Mouse (Mus musculus): Measurements from ENCODE around the gene Ankrd63. TPM values are rescaled to one million over a fixed set of nuclear protein-coding genes. Genes with fewer than 3 reads are reported as not detected.
"Not testable (repeated sequence)": the region's sequence is repeated elsewhere in the genome, so short reads cannot be mapped to it uniquely, and the experiment has no call there.

The Ankrd63 gene
- total and polyA plus RNA-seq, 2 experiments from 2014 or later = 0.62 to 1.1 TPM

DNA sequence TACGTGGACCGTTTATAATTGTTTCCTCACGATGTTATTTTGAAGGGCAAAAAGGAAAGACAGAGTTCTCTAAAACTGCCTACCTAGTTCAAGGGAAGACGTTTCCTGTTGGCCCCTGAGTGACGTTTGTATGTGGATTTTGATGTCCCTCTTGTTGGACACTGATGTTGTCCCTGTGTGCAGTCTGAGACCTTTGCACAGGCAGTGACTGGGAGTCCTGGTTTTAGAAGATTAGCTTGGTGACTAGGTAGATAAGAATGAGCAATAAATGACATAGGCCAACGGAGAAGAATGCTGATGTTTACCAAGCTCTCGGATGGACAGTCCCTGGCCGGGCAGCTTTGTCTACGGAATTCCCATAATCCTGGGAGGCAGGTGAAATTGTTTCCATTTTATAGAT is 41.9 kb downstream of the Ankrd63 start:
- no peak for DNase-seq
- Histone ChIP-seq H3K36me3 (ENCODE audit: insufficient read depth) (no peaks in the 10 kb centered on the region), H3K4me2 (ENCODE audit: low read depth) (no peak overlapping the region), H3K4me1 (ENCODE audit: insufficient read depth) (peaks cover 26% of the 10 kb centered on the region), H3K27ac (ENCODE audit: low read depth, low read length) (no peak overlapping the region), H3K9ac (no peak overlapping the region), H3K9me3 (ENCODE audit: low read length) (no peaks in the 10 kb centered on the region), H3K4me3 (ENCODE audit: low read depth, low read length) (no peak overlapping the region), H3K27me3 (ENCODE audit: insufficient read depth, low read length) (no peaks in the 10 kb centered on the region)
- ATAC-seq = no peak
- 80% methylated on average over 9 of the region's 9 CpGs for WGBS
- TF ChIP-seq CTCF (IDR thresholded peaks at IDR 0.05; ENCODE audit: low read depth) = no peak

DNA sequence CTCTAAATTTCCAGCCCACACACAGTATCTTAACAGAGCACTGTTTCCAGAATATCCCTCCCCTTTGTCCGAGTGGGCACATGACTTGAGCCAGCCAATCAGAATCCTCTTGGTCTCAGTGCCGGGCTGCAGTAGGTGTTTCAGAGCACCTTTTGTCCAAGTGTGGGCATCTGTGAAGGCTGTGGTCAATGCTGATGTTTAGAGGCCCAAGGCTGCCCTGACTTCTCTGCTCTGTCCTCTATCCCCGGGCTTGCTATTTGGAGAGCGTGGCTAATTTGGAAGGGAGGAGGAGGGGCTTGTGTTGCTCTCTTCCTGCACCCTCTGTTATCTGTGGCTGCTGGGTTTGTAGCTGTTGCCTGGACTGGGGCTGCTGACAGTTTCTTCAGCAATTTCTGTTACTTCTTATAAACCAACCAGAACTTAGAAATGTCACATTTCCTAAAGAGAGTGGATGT is 43.7 kb downstream of the Ankrd63 start:
- H3K36me3 ChIP-seq (ENCODE audit: insufficient read depth) = no peaks in the 10 kb centered on the region
- WGBS = 2% methylated on average over 4 of the region's 4 CpGs
- no peaks in the 10 kb centered on the region for H3K9me3 ChIP-seq (ENCODE audit: low read length)
- peak; percentile 75 for DNase-seq
- peak overlapping the region; percentile 45; the same call in 1 of the 2 replicates for H3K27ac ChIP-seq (ENCODE audit: low read depth, low read length)
- H3K27me3 ChIP-seq (ENCODE audit: insufficient read depth, low read length) = no peaks in the 10 kb centered on the region
- H3K4me3 ChIP-seq (ENCODE audit: low read depth, low read length) = peak overlapping the region; percentile 38
- peak overlapping the region; percentile 61 for H3K4me2 ChIP-seq (ENCODE audit: low read depth)
- ATAC-seq = peak; percentile 59
- TF ChIP-seq CTCF (IDR thresholded peaks at IDR 0.05; ENCODE audit: low read depth) = no peak
- peaks cover 20% of the 10 kb centered on the region for H3K4me1 ChIP-seq (ENCODE audit: insufficient read depth)
- peak overlapping the region; percentile 48 for H3K9ac ChIP-seq

DNA sequence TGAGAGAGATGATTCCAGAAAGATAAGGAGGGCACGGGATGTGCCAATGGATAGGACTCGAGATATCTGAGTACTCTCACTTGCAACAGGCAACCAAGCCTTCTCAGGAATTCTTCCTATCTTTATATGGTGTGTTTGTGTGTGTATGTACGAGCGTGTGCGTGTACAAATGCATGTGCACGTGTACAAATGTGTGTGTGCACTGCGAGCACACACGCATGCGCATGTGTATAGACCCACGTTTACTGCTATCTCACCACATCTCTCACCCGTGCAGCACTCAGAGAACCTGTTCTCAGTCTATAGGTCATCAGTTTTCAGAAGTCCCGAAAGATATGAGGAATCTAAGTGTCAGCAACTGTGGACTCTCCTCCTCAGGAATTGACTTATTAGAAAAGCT is 44.3 kb downstream of the Ankrd63 start:
- Histone ChIP-seq H3K9me3 (ENCODE audit: low read length) (no peaks in the 10 kb centered on the region), H3K4me3 (ENCODE audit: low read depth, low read length) (peak overlapping the region; percentile 38; the same call in 1 of the 2 replicates), H3K27me3 (ENCODE audit: insufficient read depth, low read length) (no peaks in the 10 kb centered on the region), H3K4me1 (ENCODE audit: insufficient read depth) (peaks cover 18% of the 10 kb centered on the region), H3K27ac (ENCODE audit: low read depth, low read length) (no peak overlapping the region), H3K4me2 (ENCODE audit: low read depth) (peak overlapping the region; percentile 61), H3K9ac (no peak overlapping the region; the same call in 1 of the 2 replicates), H3K36me3 (ENCODE audit: insufficient read depth) (no peaks in the 10 kb centered on the region)
- WGBS = 87% methylated on average over 12 of the region's 12 CpGs
- DNase-seq (no peak), ATAC-seq (no peak)
- no peak for TF ChIP-seq CTCF (IDR thresholded peaks at IDR 0.05; ENCODE audit: low read depth)

DNA sequence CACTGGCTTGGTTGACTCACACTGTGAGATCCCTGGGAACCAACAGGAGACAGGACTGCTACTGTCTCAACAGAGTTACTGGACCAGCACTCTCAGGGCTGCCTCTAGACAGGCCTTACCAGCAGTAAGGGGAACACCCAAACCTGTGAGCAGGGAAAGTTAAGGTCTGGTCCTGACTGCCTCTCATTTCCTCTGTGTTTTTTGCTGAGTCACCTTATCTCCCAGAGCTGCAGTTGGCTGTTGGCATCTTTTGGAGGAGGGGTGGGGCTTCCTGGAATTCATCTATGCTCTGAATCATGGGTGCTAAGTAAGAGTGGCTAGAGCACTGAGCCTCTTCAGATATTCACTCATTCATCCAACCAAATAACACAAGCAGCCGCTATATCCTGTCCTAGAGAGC is 44.7 kb downstream of the Ankrd63 start:
- WGBS = 69% methylated on average over 1 of the region's 1 CpGs
- Histone ChIP-seq H3K4me2 (ENCODE audit: low read depth) (no peak overlapping the region), H3K27ac (ENCODE audit: low read depth, low read length) (no peak overlapping the region), H3K27me3 (ENCODE audit: insufficient read depth, low read length) (no peaks in the 10 kb centered on the region), H3K4me1 (ENCODE audit: insufficient read depth) (peaks cover 15% of the 10 kb centered on the region), H3K4me3 (ENCODE audit: low read depth, low read length) (no peak overlapping the region), H3K36me3 (ENCODE audit: insufficient read depth) (no peaks in the 10 kb centered on the region), H3K9ac (no peak overlapping the region), H3K9me3 (ENCODE audit: low read length) (no peaks in the 10 kb centered on the region)
- ATAC-seq = no peak
- no peak for TF ChIP-seq CTCF (IDR thresholded peaks at IDR 0.05; ENCODE audit: low read depth)
- peak; percentile 48 for DNase-seq

DNA sequence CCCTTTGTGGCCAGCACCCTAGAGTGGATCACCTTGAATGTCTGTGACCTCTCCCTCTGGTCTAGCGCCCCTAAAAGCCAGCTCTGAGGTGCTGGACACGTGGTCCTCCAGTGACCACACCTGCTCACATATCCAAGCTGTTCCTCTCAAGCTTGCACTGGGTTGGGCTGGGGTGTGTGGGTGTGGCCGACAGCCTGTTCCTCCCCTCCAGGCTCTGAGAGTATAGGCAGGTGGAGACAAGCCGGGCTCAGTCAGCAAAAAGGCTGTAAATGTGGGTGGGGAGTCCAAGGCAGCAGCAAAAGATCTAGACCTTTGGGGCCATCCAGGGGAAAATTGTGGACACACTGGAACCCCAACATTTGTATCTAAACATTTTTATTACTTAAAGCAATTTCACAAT is 45.3 kb downstream of the Ankrd63 start:
- H3K27ac ChIP-seq (ENCODE audit: low read depth, low read length) = no peak overlapping the region
- H3K27me3 ChIP-seq (ENCODE audit: insufficient read depth, low read length) = no peaks in the 10 kb centered on the region
- no peak for ATAC-seq
- H3K9ac ChIP-seq = no peak overlapping the region
- TF ChIP-seq CTCF (IDR thresholded peaks at IDR 0.05; ENCODE audit: low read depth) = no peak
- H3K4me1 ChIP-seq (ENCODE audit: insufficient read depth) = peaks cover 14% of the 10 kb centered on the region
- no peak overlapping the region for H3K4me2 ChIP-seq (ENCODE audit: low read depth)
- H3K4me3 ChIP-seq (ENCODE audit: low read depth, low read length) = no peak overlapping the region
- 55% methylated on average over 4 of the region's 4 CpGs for WGBS
- no peak for DNase-seq
- no peaks in the 10 kb centered on the region for H3K36me3 ChIP-seq (ENCODE audit: insufficient read depth)
- H3K9me3 ChIP-seq (ENCODE audit: low read length) = no peaks in the 10 kb centered on the region

DNA sequence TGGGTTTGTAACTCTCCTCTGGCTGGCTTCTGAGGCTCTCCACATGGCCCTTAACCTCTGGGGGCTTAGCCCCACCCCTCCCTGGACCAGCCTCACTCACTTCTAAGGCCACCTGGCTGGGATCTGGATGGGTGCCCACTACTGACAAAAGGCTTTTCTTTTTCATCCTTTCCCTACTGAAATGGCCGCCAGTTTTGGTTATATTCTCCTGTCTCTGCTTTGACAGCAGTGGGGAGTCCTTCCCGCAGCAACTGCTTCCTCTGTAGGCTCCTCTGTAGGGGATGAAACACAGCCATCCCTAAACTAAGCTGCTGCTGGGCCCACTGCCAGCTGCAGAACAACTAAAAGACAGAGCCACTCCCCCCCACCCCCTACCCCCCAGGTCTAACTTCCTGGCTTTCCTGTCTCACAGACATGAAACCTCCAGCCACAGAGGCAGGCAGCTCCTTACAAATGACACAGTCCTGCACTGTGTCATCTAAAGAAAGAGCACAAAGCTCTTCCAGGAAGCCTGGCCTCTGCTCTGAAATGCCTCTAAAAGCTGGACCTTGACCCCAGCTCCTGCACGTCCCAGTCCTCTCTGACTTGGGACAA is 47.0 kb downstream of the Ankrd63 start:
- ATAC-seq (no peak), DNase-seq (no peak)
- Histone ChIP-seq H3K36me3 (ENCODE audit: insufficient read depth) (no peaks in the 10 kb centered on the region), H3K4me1 (ENCODE audit: insufficient read depth) (peaks cover 9% of the 10 kb centered on the region; the same call in 1 of the 2 replicates), H3K4me2 (ENCODE audit: low read depth) (no peak overlapping the region), H3K27me3 (ENCODE audit: insufficient read depth, low read length) (no peaks in the 10 kb centered on the region), H3K9ac (no peak overlapping the region), H3K27ac (ENCODE audit: low read depth, low read length) (no peak overlapping the region), H3K9me3 (ENCODE audit: low read length) (no peaks in the 10 kb centered on the region), H3K4me3 (ENCODE audit: low read depth, low read length) (no peak overlapping the region)
- TF ChIP-seq CTCF (IDR thresholded peaks at IDR 0.05; ENCODE audit: low read depth) = no peak
- 23% methylated on average over 3 of the region's 3 CpGs for WGBS

DNA sequence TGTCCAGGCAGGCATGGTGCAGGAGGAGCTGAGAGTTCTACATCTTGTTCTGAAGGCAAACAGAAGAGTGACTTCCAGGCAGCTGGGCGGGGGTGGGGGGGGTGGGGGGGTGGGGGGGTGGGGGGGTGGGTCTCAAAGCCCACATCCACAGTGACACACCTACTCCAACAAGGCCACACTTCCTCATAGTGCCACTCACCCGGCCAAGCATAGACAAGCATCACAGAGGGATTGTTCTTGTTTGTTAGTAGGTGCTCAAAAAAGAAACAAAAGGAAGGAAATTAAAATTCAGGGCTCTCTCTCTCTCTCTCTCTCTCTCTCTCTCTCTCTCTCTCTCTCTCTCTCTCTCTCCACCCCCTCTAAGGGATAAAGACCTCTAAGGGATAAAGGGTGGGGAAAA is 53.1 kb downstream of the Ankrd63 start:
- not testable (repeated sequence) for ATAC-seq; H3K4me3 ChIP-seq (ENCODE audit: low read depth, low read length); H3K4me1 ChIP-seq (ENCODE audit: insufficient read depth); DNase-seq; H3K4me2 ChIP-seq (ENCODE audit: low read depth); H3K9ac ChIP-seq; H3K9me3 ChIP-seq (ENCODE audit: low read length); H3K36me3 ChIP-seq (ENCODE audit: insufficient read depth); H3K27me3 ChIP-seq (ENCODE audit: insufficient read depth, low read length); H3K27ac ChIP-seq (ENCODE audit: low read depth, low read length)
- 31% methylated on average over 2 of the region's 2 CpGs for WGBS

Other genes starting within 250 kb of the Ankrd63 start
- gene Srp14, start 224.3 kb downstream of the Ankrd63 start, total RNA-seq (2014; rRNA removed) = 180 and 252 TPM in 2 replicates
- 357 and 411 TPM in 2 replicates for gene Srp14, start 224.3 kb downstream of the Ankrd63 start, polyA plus RNA-seq (2015; fragmentation: Nextera tagmentation; extraction: Ambion mirVana)
- gene Bmf, start 154.3 kb downstream of the Ankrd63 start, total RNA-seq (2014; rRNA removed) = 5.3 and 6.6 TPM in 2 replicates
- gene Bmf, start 154.3 kb downstream of the Ankrd63 start, polyA plus RNA-seq (2015; fragmentation: Nextera tagmentation; extraction: Ambion mirVana) = 1.2 and 1.3 TPM in 2 replicates
- gene Bub1b, start 105.8 kb downstream of the Ankrd63 start, total RNA-seq (2014; rRNA removed) = 10.1 and 11.9 TPM in 2 replicates
- 6.5 and 7.2 TPM in 2 replicates for gene Bub1b, start 105.8 kb downstream of the Ankrd63 start, polyA plus RNA-seq (2015; fragmentation: Nextera tagmentation; extraction: Ambion mirVana)
- gene Pak6, start 40.7 kb downstream of the Ankrd63 start, total RNA-seq (2014; rRNA removed) = 71.4 and 84.4 TPM in 2 replicates
- gene Pak6, start 40.7 kb downstream of the Ankrd63 start, polyA plus RNA-seq (2015; fragmentation: Nextera tagmentation; extraction: Ambion mirVana) = 39.6 and 61.9 TPM in 2 replicates
- gene Plcb2, start 24.5 kb upstream of the Ankrd63 start, total RNA-seq (2014; rRNA removed) = 0.92 and 1.1 TPM in 2 replicates
- gene Plcb2, start 24.5 kb upstream of the Ankrd63 start, polyA plus RNA-seq (2015; fragmentation: Nextera tagmentation; extraction: Ambion mirVana) = 0.52 and 0.83 TPM in 2 replicates
- gene Inafm2, start 41.8 kb upstream of the Ankrd63 start, total RNA-seq (2014; rRNA removed) = 13.8 and 14.2 TPM in 2 replicates
- 15.7 and 17.2 TPM in 2 replicates for gene Inafm2, start 41.8 kb upstream of the Ankrd63 start, polyA plus RNA-seq (2015; fragmentation: Nextera tagmentation; extraction: Ambion mirVana)
- gene Ccdc9b, start 58.7 kb upstream of the Ankrd63 start, total RNA-seq (2014; rRNA removed) = 1.8 and 2.4 TPM in 2 replicates
- gene Ccdc9b, start 58.7 kb upstream of the Ankrd63 start, polyA plus RNA-seq (2015; fragmentation: Nextera tagmentation; extraction: Ambion mirVana) = 0.33 and 0.53 TPM in 2 replicates
- not detected in 2 replicates for gene Phgr1, start 68.8 kb upstream of the Ankrd63 start, total RNA-seq (2014; rRNA removed)
- not detected in 2 replicates for gene Phgr1, start 68.8 kb upstream of the Ankrd63 start, polyA plus RNA-seq (2015; fragmentation: Nextera tagmentation; extraction: Ambion mirVana)
- 48.4 and 91.3 TPM in 2 replicates for gene Disp2, start 75.8 kb upstream of the Ankrd63 start, total RNA-seq (2014; rRNA removed)
- gene Disp2, start 75.8 kb upstream of the Ankrd63 start, polyA plus RNA-seq (2015; fragmentation: Nextera tagmentation; extraction: Ambion mirVana) = 25.4 and 40.4 TPM in 2 replicates
- 7.1 and 7.5 TPM in 2 replicates for gene Knstrn, start 110.0 kb upstream of the Ankrd63 start, total RNA-seq (2014; rRNA removed)
- gene Knstrn, start 110.0 kb upstream of the Ankrd63 start, polyA plus RNA-seq (2015; fragmentation: Nextera tagmentation; extraction: Ambion mirVana) = 11.9 and 13.1 TPM in 2 replicates
- 49.0 and 50.5 TPM in 2 replicates for gene Ivd, start 158.0 kb upstream of the Ankrd63 start, total RNA-seq (2014; rRNA removed)
- 42.9 and 45.8 TPM in 2 replicates for gene Ivd, start 158.0 kb upstream of the Ankrd63 start, polyA plus RNA-seq (2015; fragmentation: Nextera tagmentation; extraction: Ambion mirVana)
- gene Bahd1, start 196.4 kb upstream of the Ankrd63 start, total RNA-seq (2014; rRNA removed) = 18.0 and 19.9 TPM in 2 replicates
- gene Bahd1, start 196.4 kb upstream of the Ankrd63 start, polyA plus RNA-seq (2015; fragmentation: Nextera tagmentation; extraction: Ambion mirVana) = 4.6 and 5.1 TPM in 2 replicates
- gene Chst14, start 222.5 kb upstream of the Ankrd63 start, total RNA-seq (2014; rRNA removed) = 2.9 and 4.0 TPM in 2 replicates
- gene Chst14, start 222.5 kb upstream of the Ankrd63 start, polyA plus RNA-seq (2015; fragmentation: Nextera tagmentation; extraction: Ambion mirVana) = 3.6 and 3.9 TPM in 2 replicates